Mouse (Mus musculus) monocyte, adult 2 months (primary cell): ENCODE measurements around the gene 1810009A15Rik.
"Not testable (repeated sequence)": the region's sequence is repeated elsewhere in the genome, so short reads cannot be mapped to it uniquely, and the experiment has no call there.

Experiments
- DNase-seq, 2 experiments: peaks; one replicate each; pipeline ENCODE4 v3.0.0; 2022; ENCODE audit warnings: low spot score in 2 of 2, low read depth in 1 of 2

Gene 1810009A15Rik

GRCm38 (mm10) chr19:8875031-8875430 lies 13.6 kb upstream of the 1810009A15Rik start:
- DNase-seq = no peak

DNA sequence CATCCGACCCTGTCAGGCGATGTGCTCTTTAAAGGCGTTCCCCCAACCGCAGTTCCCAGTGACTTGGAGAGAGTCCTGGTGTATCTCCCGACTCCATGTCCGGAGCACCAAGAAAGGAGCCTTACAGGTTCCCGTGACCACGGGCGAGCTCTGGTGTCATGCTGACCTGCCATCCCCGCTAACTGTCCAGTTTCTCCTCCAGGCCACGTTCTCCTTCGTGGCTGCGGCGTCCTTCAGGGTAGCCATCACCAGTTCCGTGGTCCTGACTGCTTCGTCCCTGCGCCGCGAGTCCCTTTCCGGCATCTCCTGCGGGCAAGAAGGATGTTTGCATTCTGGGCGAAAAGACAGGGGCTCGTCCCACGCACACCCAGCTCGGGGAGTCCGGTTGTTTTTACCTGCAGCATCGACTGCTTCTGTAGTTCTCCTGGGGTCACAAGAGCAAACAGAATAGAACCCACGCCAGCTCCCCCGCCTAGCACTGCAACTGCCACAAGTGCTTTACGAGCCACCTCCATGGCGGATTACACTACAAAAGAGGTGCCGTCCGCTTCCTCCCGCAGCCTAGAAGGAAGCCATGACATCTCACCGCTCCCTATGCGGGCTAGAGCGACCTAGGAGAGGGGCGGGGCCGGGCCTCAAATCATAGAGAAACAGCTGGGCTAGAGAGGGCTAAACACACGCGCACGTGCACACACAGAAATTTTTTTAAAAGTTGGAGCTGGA lies 8.2 kb upstream of the 1810009A15Rik start, which contains the start of gene Uqcc3:
TSS of gene Uqcc3 (minus strand) at position 613 of the 723 bp plus-strand sequence.
- DNase-seq = peak; percentile 72 to 85

DNA sequence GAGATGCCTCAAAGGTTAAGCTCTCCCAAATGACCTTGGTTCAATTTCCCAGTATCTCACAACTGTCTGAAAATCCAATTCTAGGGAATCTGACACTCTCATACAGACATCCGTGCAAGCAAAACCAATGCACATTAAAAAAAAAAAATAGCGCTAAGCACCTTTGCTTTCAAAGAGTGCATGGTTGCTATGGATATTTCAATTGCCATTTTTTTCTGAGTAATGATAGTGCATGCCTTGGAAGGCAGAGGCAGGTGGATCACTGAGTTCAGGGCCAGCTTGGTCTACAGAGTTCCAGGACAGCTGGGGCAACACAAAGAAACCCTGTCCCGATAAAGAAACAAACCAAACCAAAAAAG lies 7.6 kb upstream of the 1810009A15Rik start:
- no peak for DNase-seq

- DNase-seq = no peak
Measured at GRCm38 (mm10) chr19:8883616-8884015, 5.0 kb upstream of the 1810009A15Rik start, which contains the start of the genes Lbhd1 and Gm49403. Lbhd1 (plus strand) TSS chr19:8883732. Gm49403 (plus strand) TSS chr19:8883930.

DNA sequence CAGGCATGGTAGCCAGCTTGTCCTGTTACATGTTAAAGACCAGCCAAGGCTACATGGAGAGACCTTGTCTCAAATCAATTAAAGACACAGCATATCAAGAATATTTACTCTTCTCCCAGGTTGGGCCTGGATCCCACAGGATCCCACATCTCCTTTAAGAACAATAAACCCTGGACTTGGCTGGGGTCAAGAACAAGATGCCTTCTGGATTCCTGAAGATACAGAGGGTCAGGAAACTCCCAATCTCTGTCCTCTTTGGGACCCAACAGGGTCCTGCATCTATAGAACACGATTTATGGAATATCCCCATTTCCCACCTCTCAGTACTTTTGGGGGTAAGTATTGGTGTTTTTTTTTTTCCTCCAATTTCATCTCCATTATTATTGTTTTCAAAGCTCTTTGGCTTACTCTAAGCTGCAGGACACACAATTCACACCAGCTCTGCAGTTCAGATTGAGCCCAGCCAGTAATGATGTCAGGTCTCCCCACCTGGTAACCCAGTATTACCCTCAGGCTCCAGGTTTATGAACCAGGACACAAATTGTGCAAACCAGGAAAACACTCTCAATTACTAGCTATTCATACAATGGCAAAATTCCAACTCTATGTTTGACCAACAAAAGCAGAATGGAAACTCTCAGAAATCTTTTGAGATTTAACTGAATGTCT lies 1.6 kb upstream of the 1810009A15Rik start:
- no peak for DNase-seq

DNA sequence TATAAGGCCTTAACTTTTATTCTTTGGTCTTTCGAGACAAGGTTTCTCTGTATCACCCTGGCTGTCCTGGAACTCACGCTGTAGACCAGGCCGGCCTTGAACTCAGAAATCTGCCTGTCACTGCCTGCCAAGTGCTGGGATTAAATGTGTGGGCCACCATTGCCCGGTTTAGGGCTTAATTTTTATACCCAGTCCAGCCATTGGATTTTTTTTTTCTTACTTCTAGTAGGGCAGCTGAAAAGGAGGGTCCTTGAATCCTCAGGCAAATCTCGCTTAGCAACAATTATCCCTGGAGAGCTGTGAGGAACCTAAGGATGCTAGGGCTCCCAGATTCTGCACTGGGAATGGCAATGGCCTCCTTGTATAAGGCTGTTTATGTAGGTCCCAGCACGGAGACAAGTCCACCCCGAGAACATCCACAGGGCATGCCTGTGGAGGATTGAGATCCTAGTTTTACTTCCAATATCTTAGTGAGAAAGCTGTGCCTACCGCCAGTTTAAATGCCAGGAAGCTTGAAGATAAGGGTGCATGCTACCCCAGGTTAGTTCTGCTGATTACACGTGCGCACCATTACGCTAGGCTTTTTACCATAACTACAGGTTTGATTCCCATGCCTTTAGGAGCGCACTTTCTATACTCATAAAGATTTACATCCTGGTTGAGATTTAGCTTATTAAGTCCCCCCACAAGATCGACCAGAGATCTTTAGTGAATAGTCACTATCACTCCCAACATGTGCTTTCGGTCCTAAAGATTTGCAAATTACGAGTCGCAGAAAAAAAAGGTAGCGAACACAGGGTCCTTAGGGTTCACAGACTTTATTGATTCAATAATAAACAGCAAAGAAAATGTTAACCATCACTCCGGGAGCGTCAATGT lies 829 bp upstream of the 1810009A15Rik start:
- no peak for DNase-seq

- DNase-seq = peak; percentile 50 to 70
Measured at GRCm38 (mm10) chr19:8892829-8893766, 4.4 kb downstream of the 1810009A15Rik start, which contains the start of gene Ints5. Ints5 (plus strand) TSS chr19:8893005.

- no peak for DNase-seq
Measured at GRCm38 (mm10) chr19:8895397-8895960, 6.8 kb downstream of the 1810009A15Rik start.

GRCm38 (mm10) chr19:8896231-8896630 lies 7.6 kb downstream of the 1810009A15Rik start:
- not testable (repeated sequence) for DNase-seq

- not testable (repeated sequence) for DNase-seq
Measured at GRCm38 (mm10) chr19:8897211-8897864, 8.7 kb downstream of the 1810009A15Rik start.

DNA sequence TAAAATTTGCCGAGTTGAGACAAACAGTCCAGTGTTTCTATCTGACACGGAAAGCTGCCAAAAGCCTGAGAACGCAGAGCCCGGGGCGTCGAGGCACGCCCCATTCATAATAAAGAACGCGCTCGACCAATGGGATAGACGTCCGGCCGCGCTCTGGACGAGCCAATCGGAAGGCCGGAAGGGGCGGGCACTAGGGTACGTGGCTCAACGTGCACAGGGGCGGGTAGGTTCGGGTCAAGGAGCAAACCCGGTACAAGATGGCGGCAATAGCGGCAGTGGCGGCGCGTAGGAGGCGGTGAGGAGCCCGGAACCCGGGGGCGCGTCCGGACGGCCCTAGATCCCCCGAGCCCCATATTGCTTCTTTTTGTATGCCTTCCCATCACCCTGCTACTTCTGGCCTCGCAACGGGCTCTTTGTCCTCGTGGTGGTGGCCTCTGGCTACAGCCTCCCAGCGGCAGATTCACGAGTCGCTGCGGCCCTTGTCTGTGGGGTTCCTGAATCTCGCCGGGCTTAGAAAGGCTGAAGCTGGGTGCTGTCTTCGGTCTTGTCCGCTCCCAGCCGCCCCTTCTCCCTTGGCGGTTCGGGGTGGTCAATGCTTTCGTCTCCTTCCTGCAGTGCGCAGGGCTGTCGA lies 9.3 kb downstream of the 1810009A15Rik start, which contains the start of gene Ganab:
TSS of gene Ganab (plus strand) at position 207 of the 631 bp plus-strand sequence.
- DNase-seq = peak; percentile 87 to 90

DNA sequence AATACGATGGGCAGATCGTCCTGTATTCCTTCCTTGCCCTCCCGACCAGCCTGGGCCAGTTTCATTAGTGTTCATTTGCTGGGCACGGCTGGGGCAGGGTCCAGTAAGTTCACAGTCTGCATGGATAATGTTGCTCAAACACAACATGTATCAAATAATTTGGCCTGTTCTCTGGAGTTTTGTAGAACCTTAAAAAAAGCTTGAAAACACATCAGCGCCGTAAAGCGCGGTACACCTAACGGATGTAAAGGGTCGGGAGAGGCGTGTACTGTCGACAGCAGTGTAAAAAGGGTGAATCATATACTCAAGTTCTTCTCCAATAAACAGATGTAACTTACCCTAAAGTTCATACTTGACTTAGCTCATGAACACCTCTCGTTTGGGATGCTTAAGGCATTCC lies 9.9 kb downstream of the 1810009A15Rik start:
- no peak for DNase-seq

GRCm38 (mm10) chr19:8899079-8899478 lies 10.4 kb downstream of the 1810009A15Rik start:
- no peak for DNase-seq

DNA sequence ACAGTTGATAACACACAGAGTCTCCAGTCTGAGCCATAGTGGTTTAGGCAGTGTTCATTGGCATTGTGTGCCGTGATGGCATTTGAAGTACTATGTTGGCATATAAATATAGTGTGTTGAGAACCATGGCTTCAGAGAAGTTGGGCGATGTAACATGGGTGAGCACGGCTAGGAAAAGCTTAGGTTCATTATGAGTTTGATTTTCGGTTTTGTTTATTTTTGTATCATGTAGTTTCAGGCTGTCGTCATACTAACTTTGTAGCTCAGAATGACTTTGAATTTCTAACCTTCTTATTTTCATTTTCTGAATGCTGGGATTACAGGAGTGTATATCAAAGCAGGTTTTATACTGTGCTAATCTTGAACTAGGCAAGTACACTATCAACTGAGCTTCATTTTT lies 14.8 kb downstream of the 1810009A15Rik start:
- DNase-seq = no peak

DNA sequence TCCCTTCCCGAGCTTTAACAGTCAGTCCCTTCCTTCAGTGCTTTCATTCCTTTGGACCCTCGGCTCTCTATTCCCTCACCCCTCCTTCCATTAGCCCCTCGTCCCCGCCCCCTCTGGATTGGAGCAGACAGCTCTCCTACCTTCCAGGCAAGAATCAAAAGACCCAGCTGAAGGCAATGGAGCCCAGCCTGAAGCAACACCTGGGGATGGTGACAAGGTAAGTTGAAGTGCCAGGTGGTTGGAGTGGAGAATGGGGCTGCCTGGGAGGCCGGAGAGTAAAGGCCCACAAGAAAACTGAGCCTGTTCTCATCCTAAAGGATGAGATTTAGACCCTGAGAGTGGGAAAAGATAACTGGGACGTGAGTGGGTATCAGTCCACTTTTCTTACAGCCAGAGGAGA lies 19.9 kb downstream of the 1810009A15Rik start:
- DNase-seq = no peak

GRCm38 (mm10) chr19:8911810-8912209 lies 23.2 kb downstream of the 1810009A15Rik start:
- DNase-seq = no peak

- no peak for DNase-seq
Measured at GRCm38 (mm10) chr19:8914212-8914611, 25.6 kb downstream of the 1810009A15Rik start.

DNA sequence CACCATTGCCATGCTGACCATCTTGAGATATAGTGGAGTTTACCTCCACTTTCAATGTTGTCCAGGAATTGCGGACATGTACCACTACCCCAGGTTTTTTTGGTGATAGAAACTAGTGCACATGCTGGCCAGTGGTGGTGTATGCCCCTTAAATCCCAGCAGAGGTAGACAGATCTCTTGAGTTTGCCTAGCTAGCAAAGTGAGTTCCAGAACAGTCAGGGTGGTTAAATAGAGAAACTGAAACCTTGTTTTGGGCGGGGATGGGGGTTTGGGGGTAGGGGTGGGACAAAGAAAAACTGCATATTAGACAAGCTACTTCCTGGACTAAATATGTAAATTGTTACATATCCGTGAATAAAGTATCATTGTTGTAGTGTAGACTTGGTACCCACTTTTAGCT lies 30.3 kb downstream of the 1810009A15Rik start:
- no peak for DNase-seq

- no peak for DNase-seq
Measured at GRCm38 (mm10) chr19:8919684-8920072, 31.0 kb downstream of the 1810009A15Rik start.
